Mouse (Mus musculus) cerebellum, adult 2 months (tissue): Measurements from ENCODE around the gene Gpx8. TPM values are rescaled to one million over a fixed set of nuclear protein-coding genes. Genes with fewer than 3 reads are reported as not detected.

Source experiments
- DNase-seq, 2 experiments: peaks; one replicate each; pipeline ENCODE4 v3.0.0; 2021
- H3K27ac ChIP-seq: fragments of 200-500 bp; 2 replicates; pipeline ENCODE4 v1.5.1; 2012; ENCODE audit warnings: low read length, control low read depth, inconsistent platforms; ENCODE audit not compliant: insufficient read depth
- H3K27me3 ChIP-seq: fragments of 200-500 bp; 2 replicates; pipeline ENCODE4 v1.6.1; 2012; ENCODE audit warnings: inconsistent platforms, mild to moderate bottlenecking, low read length, moderate library complexity; ENCODE audit not compliant: control insufficient read depth, insufficient read depth
- H3K4me1 ChIP-seq: fragments of 200-500 bp; 2 replicates; pipeline ENCODE4 v1.6.1; 2011; ENCODE audit warnings: low read length; ENCODE audit not compliant: control insufficient read depth, insufficient read depth
- H3K4me3 ChIP-seq: fragments of 200-500 bp; replicated peaks from 2 replicates; pipeline ENCODE3; 2011; ENCODE audit warnings: mild to moderate bottlenecking, low read depth, low read length, control low read depth; ENCODE audit not compliant: insufficient read depth
- CTCF ChIP-seq: fragments of 200-500 bp; IDR thresholded peaks from 2 replicates; pipeline ENCODE4 v1.5.1; 2011; ENCODE audit warnings: low read depth, mild to moderate bottlenecking, control low read depth, low read length, moderate library complexity, borderline replicate concordance; ENCODE audit not compliant: insufficient read depth
- POLR2A ChIP-seq: fragments of 200-500 bp; IDR thresholded peaks from 2 replicates; pipeline ENCODE4 v1.6.1; 2011; ENCODE audit warnings: low read length, control low read depth, borderline replicate concordance; ENCODE audit not compliant: insufficient read depth
- WGBS: fragments of 180-500 bp; shearing (Covaris S2); methylation state at CpG from one replicate; pipeline ENCODE4 v1.1.7; 2018; 5-methylcytosine and 5-hydroxymethylcytosine counted together
- polyA plus RNA-seq: library from polyadenylated mRNA; depleted of rRNA; stranded (reverse); fragments of >200 nt; gene quantifications from 2 replicates; pipeline ENCODE4 v1.2.3, GENCODE M21; 2012; rRNA removed

Gpx8 gene
- polyA plus RNA-seq, 1 experiment: 7.8 TPM

GRCm38 (mm10) chr13:112996407-112996806, 49.8 kb downstream of the Gpx8 start:
- no peak for DNase-seq
- Histone ChIP-seq H3K4me1 (no peaks in the 10 kb centered on the region), H3K27ac (no peak overlapping the region), H3K4me3 (no peak overlapping the region), H3K27me3 (peaks cover 5% of the 10 kb centered on the region; the same call in 1 of the 2 replicates)
- WGBS: 44% methylated on average over 4 of the region's 4 CpGs
- TF ChIP-seq POLR2A (no peak), CTCF (no peak)

- Histone ChIP-seq H3K4me1 (no peaks in the 10 kb centered on the region), H3K27ac (no peak overlapping the region), H3K27me3 (peaks cover 5% of the 10 kb centered on the region; the same call in 1 of the 2 replicates), H3K4me3 (peak overlapping the region; percentile 64)
- 1% methylated on average over 25 of the region's 25 CpGs for WGBS
- TF ChIP-seq POLR2A (no peak), CTCF (peak; percentile 78)
- DNase-seq: peak; percentile 64 to 72
Observed at GRCm38 (mm10) chr13:112994191-112994590, 52.0 kb downstream of the Gpx8 start.

GRCm38 (mm10) chr13:112993531-112994152, 52.6 kb downstream of the Gpx8 start, which contains the start of gene Mcidas:
Gene Mcidas, plus strand, starts transcription at chr13:112993845.
- peak; percentile 41 to 48 for DNase-seq
- Histone ChIP-seq H3K27me3 (peaks cover 5% of the 10 kb centered on the region; the same call in 1 of the 2 replicates), H3K27ac (no peak within 1 kb of the TSS), H3K4me3 (peak within 1 kb of the TSS; percentile 64), H3K4me1 (peaks cover 3% of the 10 kb centered on the region)
- WGBS: under 1% methylated on average over 63 of the region's 63 CpGs
- no peak for TF ChIP-seq CTCF
- TF ChIP-seq POLR2A: no peak

Other genes with a start within 250 kb of the Gpx8 start
- 31.4 and 35.2 TPM in 2 replicates for gene Plpp1, start 245.6 kb downstream of the Gpx8 start, polyA plus RNA-seq
- gene Mtrex, start 119.0 kb downstream of the Gpx8 start, polyA plus RNA-seq: 47.6 and 48.4 TPM in 2 replicates
- gene Dhx29, start 119.0 kb downstream of the Gpx8 start, polyA plus RNA-seq: 12.3 and 12.9 TPM in 2 replicates
- 0.76 and 0.82 TPM in 2 replicates for gene Ccno, start 58.6 kb downstream of the Gpx8 start, polyA plus RNA-seq
- 0.05 and 0.07 TPM in 2 replicates for gene Mcidas, start 52.6 kb downstream of the Gpx8 start, polyA plus RNA-seq
- 0.14 TPM in 1 of 2 replicates, not detected in the other for gene Cdc20b, start 11.3 kb downstream of the Gpx8 start, polyA plus RNA-seq
- 0.16 and 0.30 TPM in 2 replicates for gene Gzma, start 54.6 kb upstream of the Gpx8 start, polyA plus RNA-seq
- 0.07 and 0.14 TPM in 2 replicates for gene Esm1, start 163.2 kb upstream of the Gpx8 start, polyA plus RNA-seq
- gene Gzmk, start 179.5 kb upstream of the Gpx8 start, polyA plus RNA-seq: not detected in 2 replicates
- gene BC067074, start 246.7 kb upstream of the Gpx8 start, polyA plus RNA-seq: 0.87 and 1.1 TPM in 2 replicates